Mouse (Mus musculus): ENCODE measurements around the gene Dhodh. TPM values are rescaled to one million over a fixed set of nuclear protein-coding genes. Genes with fewer than 3 reads are reported as not detected.

Gene Dhodh
- 10.8 TPM for polyA plus RNA-seq (2015; fragmentation: Illumina TruSeq; extraction: RNeasy Lipid Tissue Mini Kit (QIAGEN cat#74804); ENCODE audit: insufficient read depth, low replicate concordance)

GRCm38 (mm10) chr8:109608271-109609152 is at the start of gene Dhodh:
Gene Dhodh, minus strand, starts transcription at chr8:109608673.

DNA sequence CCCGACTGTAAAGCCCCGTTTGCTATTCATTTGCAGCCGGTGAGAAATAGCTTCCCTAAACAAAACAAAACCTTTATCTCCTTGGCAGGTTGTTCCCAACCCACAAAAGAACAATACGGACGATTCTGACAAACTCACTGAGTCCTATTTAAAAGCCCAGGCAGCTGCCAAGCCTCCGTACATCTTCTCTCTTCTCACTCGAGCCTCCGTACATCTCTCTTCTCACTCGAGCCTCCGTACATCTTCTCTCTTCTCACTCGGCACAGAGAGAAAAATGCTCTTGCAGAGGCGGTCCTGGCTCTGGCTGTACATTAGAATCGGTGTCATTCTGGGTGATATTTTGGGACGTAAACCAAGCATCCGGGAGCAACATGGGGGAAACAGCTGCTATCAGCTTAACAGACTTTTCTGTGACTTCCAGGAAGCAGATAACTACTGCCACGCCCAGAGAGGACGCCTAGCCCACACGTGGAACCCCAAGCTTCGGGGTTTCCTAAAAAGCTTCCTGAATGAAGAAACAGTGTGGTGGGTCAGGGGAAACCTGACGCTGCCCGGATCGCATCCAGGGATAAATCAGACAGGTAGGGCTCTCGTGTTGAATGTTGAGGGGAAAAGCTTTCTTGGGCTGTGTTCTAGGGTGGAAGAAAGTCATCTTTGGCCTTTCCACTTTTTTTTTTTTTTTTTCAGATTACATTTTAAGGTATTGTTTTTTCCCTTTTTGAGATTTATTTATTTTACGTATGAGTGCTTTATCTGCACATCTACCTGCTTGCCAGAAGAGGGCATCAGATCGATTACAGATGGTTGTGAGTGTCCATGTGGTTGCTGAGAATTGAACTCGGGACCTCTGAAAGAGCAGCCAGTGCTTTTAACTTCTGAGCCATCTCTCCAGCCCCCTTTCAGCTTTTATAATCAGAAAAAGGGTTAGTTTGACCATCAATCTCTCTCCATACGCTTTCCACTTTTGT is 6.1 kb upstream of the Dhodh start, which contains the start of gene Pkd1l3:
Gene Pkd1l3 (plus strand): TSS at position 275 of the 968 bp plus-strand sequence.

DNA sequence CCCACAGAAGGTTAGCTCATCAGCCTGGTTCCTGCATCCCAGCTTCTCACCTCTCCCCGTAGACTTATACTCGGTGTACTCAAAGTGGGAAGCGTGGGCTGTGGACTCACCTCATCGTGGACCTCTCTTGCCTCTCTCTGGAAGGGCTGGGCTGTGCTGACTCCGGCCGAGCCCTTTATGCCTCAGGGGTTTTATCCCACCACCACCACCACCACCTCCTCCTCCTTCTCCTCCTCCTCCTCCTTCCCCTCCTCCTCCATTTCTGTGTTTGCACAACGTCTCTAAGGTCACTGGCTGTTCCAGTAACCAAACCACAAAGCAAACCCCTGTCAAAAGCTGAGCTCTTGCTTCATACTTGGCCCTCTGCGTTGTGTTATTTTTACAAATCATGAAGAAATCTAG is 29.6 kb downstream of the Dhodh start, which contains the start of gene Hp:
Gene Hp (minus strand): TSS at position 273 of the 402 bp plus-strand sequence.

DNA sequence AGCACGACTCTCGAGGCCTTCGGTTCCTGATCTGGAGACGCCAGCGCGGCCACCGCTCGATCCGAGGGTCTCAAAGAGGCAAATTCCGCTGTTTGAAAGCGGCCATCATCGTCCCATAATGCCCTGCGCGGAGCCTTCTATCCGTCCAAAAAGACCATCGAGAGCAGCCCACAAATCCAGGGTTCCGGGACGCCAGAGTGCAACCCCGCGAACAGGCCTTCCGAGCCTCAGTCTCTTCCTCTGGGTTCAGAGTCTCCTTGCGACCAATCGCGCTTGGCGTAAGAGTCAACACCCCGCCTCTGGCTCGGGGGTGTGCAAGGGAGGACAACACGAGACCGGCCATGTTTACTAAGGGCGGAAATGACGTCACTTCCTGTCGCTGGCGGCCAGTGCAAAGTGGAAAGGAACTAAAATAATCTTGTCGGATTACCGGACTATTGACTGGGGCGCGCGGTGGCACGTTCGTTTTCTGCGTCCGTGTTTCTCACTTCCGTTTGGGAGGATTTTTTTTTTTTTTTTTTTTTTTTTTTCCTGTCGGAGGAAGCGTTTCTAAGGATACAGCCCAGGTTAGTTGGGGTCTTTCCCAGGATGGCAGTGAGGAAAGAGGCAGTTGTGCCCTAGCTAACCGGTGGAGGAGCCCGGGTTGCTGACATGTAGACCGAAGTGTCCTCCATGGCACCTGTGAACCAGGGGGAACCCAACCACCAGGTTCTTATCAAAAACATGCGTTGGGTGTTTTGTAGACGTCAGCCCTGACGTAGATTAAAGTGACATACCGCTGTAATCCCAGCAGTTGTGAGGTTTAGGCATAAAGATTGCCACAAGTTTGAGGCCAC is 42.8 kb downstream of the Dhodh start, which contains the start of the genes Dhx38 and Txnl4b:
Gene Dhx38 (minus strand): TSS at position 364 of the 836 bp plus-strand sequence.
Gene Txnl4b (plus strand): TSS at position 395 of the 836 bp plus-strand sequence.

Other genes starting within 250 kb of the Dhodh start
- gene Pmfbp1, start 114.6 kb downstream of the Dhodh start, polyA plus RNA-seq (2015; fragmentation: Illumina TruSeq; extraction: RNeasy Lipid Tissue Mini Kit (QIAGEN cat#74804); ENCODE audit: insufficient read depth, low replicate concordance) = not detected
- 15.0 TPM for gene Dhx38, start 42.8 kb downstream of the Dhodh start, polyA plus RNA-seq (2015; fragmentation: Illumina TruSeq; extraction: RNeasy Lipid Tissue Mini Kit (QIAGEN cat#74804); ENCODE audit: insufficient read depth, low replicate concordance)
- 10.6 TPM for gene Txnl4b, start 42.8 kb downstream of the Dhodh start, polyA plus RNA-seq (2015; fragmentation: Illumina TruSeq; extraction: RNeasy Lipid Tissue Mini Kit (QIAGEN cat#74804); ENCODE audit: insufficient read depth, low replicate concordance)
- gene Hp, start 29.5 kb downstream of the Dhodh start, polyA plus RNA-seq (2015; fragmentation: Illumina TruSeq; extraction: RNeasy Lipid Tissue Mini Kit (QIAGEN cat#74804); ENCODE audit: insufficient read depth, low replicate concordance) = 9.4 TPM
- gene Pkd1l3, start 5.8 kb upstream of the Dhodh start, polyA plus RNA-seq (2015; fragmentation: Illumina TruSeq; extraction: RNeasy Lipid Tissue Mini Kit (QIAGEN cat#74804); ENCODE audit: insufficient read depth, low replicate concordance) = 1.6 TPM
- 147 TPM for gene Ist1, start 84.6 kb upstream of the Dhodh start, polyA plus RNA-seq (2015; fragmentation: Illumina TruSeq; extraction: RNeasy Lipid Tissue Mini Kit (QIAGEN cat#74804); ENCODE audit: insufficient read depth, low replicate concordance)
- 10.2 TPM for gene Zfp821, start 96.9 kb upstream of the Dhodh start, polyA plus RNA-seq (2015; fragmentation: Illumina TruSeq; extraction: RNeasy Lipid Tissue Mini Kit (QIAGEN cat#74804); ENCODE audit: insufficient read depth, low replicate concordance)
- gene Atxn1l, start 129.1 kb upstream of the Dhodh start, polyA plus RNA-seq (2015; fragmentation: Illumina TruSeq; extraction: RNeasy Lipid Tissue Mini Kit (QIAGEN cat#74804); ENCODE audit: insufficient read depth, low replicate concordance) = 21.4 TPM
- gene Ap1g1, start 169.9 kb upstream of the Dhodh start, polyA plus RNA-seq (2015; fragmentation: Illumina TruSeq; extraction: RNeasy Lipid Tissue Mini Kit (QIAGEN cat#74804); ENCODE audit: insufficient read depth, low replicate concordance) = 115 TPM